Mouse (Mus musculus): ENCODE data around the gene Stoml1.
"Not testable (repeated sequence)": the region's sequence is repeated elsewhere in the genome, so short reads cannot be mapped to it uniquely, and the experiment has no call there.

The Stoml1 gene

GRCm38 (mm10) chr9:58241780-58242485 is 11.0 kb upstream of the Stoml1 start:
- peak; percentile 56 for DNase-seq (ENCODE audit: low spot score)

GRCm38 (mm10) chr9:58242696-58243095 is 10.3 kb upstream of the Stoml1 start:
- DNase-seq (ENCODE audit: low spot score), result no peak

GRCm38 (mm10) chr9:58243696-58244095 is 9.3 kb upstream of the Stoml1 start:
- DNase-seq (ENCODE audit: low spot score), result no peak

GRCm38 (mm10) chr9:58246083-58246591 is 6.8 kb upstream of the Stoml1 start:
- DNase-seq (ENCODE audit: low spot score), result no peak

GRCm38 (mm10) chr9:58247064-58247759 is 5.8 kb upstream of the Stoml1 start:
- peak; percentile 86 for DNase-seq (ENCODE audit: low spot score)

GRCm38 (mm10) chr9:58248746-58249413 is 4.1 kb upstream of the Stoml1 start:
- no peak for DNase-seq (ENCODE audit: low spot score)

- peak; percentile 85 for DNase-seq (ENCODE audit: low spot score)
Observed at GRCm38 (mm10) chr9:58249592-58250192, 3.3 kb upstream of the Stoml1 start, which contains the start of gene Pml. Pml (minus strand) TSS chr9:58249786.

GRCm38 (mm10) chr9:58250322-58250721 is 2.6 kb upstream of the Stoml1 start:
- no peak for DNase-seq (ENCODE audit: low spot score)

GRCm38 (mm10) chr9:58250730-58251129 is 2.2 kb upstream of the Stoml1 start:
- DNase-seq (ENCODE audit: low spot score), result not testable (repeated sequence)

- DNase-seq (ENCODE audit: low spot score), result not testable (repeated sequence)
Observed at GRCm38 (mm10) chr9:58253805-58254122, 800 bp downstream of the Stoml1 start.

- no peak for DNase-seq (ENCODE audit: low spot score)
Observed at GRCm38 (mm10) chr9:58255105-58255504, 2.1 kb downstream of the Stoml1 start.

GRCm38 (mm10) chr9:58255704-58256685 is 3.0 kb downstream of the Stoml1 start:
- DNase-seq (ENCODE audit: low spot score), result peak; percentile 27

- DNase-seq (ENCODE audit: low spot score), result no peak
Observed at GRCm38 (mm10) chr9:58262507-58262906, 9.5 kb downstream of the Stoml1 start.

- DNase-seq (ENCODE audit: low spot score), result no peak
Observed at GRCm38 (mm10) chr9:58265368-58265767, 12.4 kb downstream of the Stoml1 start.

GRCm38 (mm10) chr9:58266571-58267011 is 13.6 kb downstream of the Stoml1 start:
- DNase-seq (ENCODE audit: low spot score), result no peak

GRCm38 (mm10) chr9:58267046-58267445 is 14.1 kb downstream of the Stoml1 start:
- DNase-seq (ENCODE audit: low spot score), result no peak

GRCm38 (mm10) chr9:58268384-58269313 is 15.7 kb downstream of the Stoml1 start:
- peak; percentile 61 for DNase-seq (ENCODE audit: low spot score)

GRCm38 (mm10) chr9:58270081-58270480 is 17.1 kb downstream of the Stoml1 start:
- DNase-seq (ENCODE audit: low spot score), result no peak

GRCm38 (mm10) chr9:58271109-58271508 is 18.1 kb downstream of the Stoml1 start:
- no peak for DNase-seq (ENCODE audit: low spot score)

- DNase-seq (ENCODE audit: low spot score), result not testable (repeated sequence)
Observed at GRCm38 (mm10) chr9:58271551-58271950, 18.6 kb downstream of the Stoml1 start.
